Mouse (Mus musculus): ENCODE data around the gene Olfr704. TPM values are rescaled to one million over a fixed set of nuclear protein-coding genes. Genes with fewer than 3 reads are reported as not detected.
A peak's percentile ranks its signal among the peaks of the same experiment; 100 is the strongest.
"Not testable (repeated sequence)": the region's sequence is repeated elsewhere in the genome, so short reads cannot be mapped to it uniquely, and the experiment has no call there.

The Olfr704 gene
- not detected for polyA plus RNA-seq (2017; shearing (Covaris generic))

GRCm38 (mm10) chr7:106862885-106863284, at the start of gene Olfr704:
TSS of gene Olfr704 (plus strand) at chr7:106863185.
- no peak for ATAC-seq

GRCm38 (mm10) chr7:106813829-106814228, 49.2 kb upstream of the Olfr704 start, which contains the start of gene Olfr701:
TSS of gene Olfr701 (plus strand) at chr7:106814129.
- no peak for ATAC-seq

GRCm38 (mm10) chr7:106815775-106816174, 47.2 kb upstream of the Olfr704 start:
- peak; percentile 80 for ATAC-seq

GRCm38 (mm10) chr7:106818414-106818813, 44.6 kb upstream of the Olfr704 start:
- no peak for ATAC-seq

- no peak for ATAC-seq
Measured at GRCm38 (mm10) chr7:106833793-106834192, 29.2 kb upstream of the Olfr704 start, which contains the start of gene Olfr702. TSS of gene Olfr702 (minus strand) at chr7:106833893.

GRCm38 (mm10) chr7:106843060-106843459, 19.9 kb upstream of the Olfr704 start, which contains the start of gene Olfr703:
TSS of gene Olfr703 (plus strand) at chr7:106843360.
- ATAC-seq = no peak

GRCm38 (mm10) chr7:106876791-106877190, 13.8 kb downstream of the Olfr704 start, which contains the start of gene Olfr705:
TSS of gene Olfr705 (minus strand) at chr7:106876891.
- no peak for ATAC-seq

- no peak for ATAC-seq
Measured at GRCm38 (mm10) chr7:106888062-106888461, 25.1 kb downstream of the Olfr704 start, which contains the start of gene Olfr706. TSS of gene Olfr706 (minus strand) at chr7:106888162.

GRCm38 (mm10) chr7:106901141-106901540, 38.2 kb downstream of the Olfr704 start, which contains the start of gene Olfr707:
TSS of gene Olfr707 (minus strand) at chr7:106901241.
- ATAC-seq = not testable (repeated sequence)

- ATAC-seq = no peak
Measured at GRCm38 (mm10) chr7:106907676-106908075, 44.7 kb downstream of the Olfr704 start, which contains the start of gene Olfr1532-ps1. TSS of gene Olfr1532-ps1 (plus strand) at chr7:106908001.

Other genes with a start within 250 kb of the Olfr704 start
- gene Olfr693, start 182.6 kb upstream of the Olfr704 start, polyA plus RNA-seq (2017; shearing (Covaris generic)) = not detected
- not detected for gene Olfr694, start 171.4 kb upstream of the Olfr704 start, polyA plus RNA-seq (2017; shearing (Covaris generic))
- not detected for gene Olfr695, start 146.8 kb upstream of the Olfr704 start, polyA plus RNA-seq (2017; shearing (Covaris generic))
- gene Olfr697, start 120.7 kb upstream of the Olfr704 start, polyA plus RNA-seq (2017; shearing (Covaris generic)) = not detected
- under 1 TPM in 1 of 2 experiments, not detected in 1; 0.85 TPM for gene Olfr698, start 107.8 kb upstream of the Olfr704 start, polyA plus RNA-seq (2017; shearing (Covaris generic))
- not detected for gene Olfr699, start 70.0 kb upstream of the Olfr704 start, polyA plus RNA-seq (2017; shearing (Covaris generic))
- gene Olfr700, start 54.4 kb upstream of the Olfr704 start, polyA plus RNA-seq (2017; shearing (Covaris generic)) = not detected
- not detected for gene Olfr701, start 49.1 kb upstream of the Olfr704 start, polyA plus RNA-seq (2017; shearing (Covaris generic))
- gene Olfr702, start 29.3 kb upstream of the Olfr704 start, polyA plus RNA-seq (2017; shearing (Covaris generic)) = not detected
- gene Olfr703, start 19.8 kb upstream of the Olfr704 start, polyA plus RNA-seq (2017; shearing (Covaris generic)) = not detected
- gene Olfr705, start 13.7 kb downstream of the Olfr704 start, polyA plus RNA-seq (2017; shearing (Covaris generic)) = not detected
- not detected for gene Olfr706, start 25.0 kb downstream of the Olfr704 start, polyA plus RNA-seq (2017; shearing (Covaris generic))
- gene Olfr707, start 38.1 kb downstream of the Olfr704 start, polyA plus RNA-seq (2017; shearing (Covaris generic)) = not detected
- not detected for gene Olfr1532-ps1, start 44.8 kb downstream of the Olfr704 start, polyA plus RNA-seq (2017; shearing (Covaris generic))
- gene Olfr709-ps1, start 69.0 kb downstream of the Olfr704 start, polyA plus RNA-seq (2017; shearing (Covaris generic)) = not detected
- gene Olfr710, start 85.1 kb downstream of the Olfr704 start, polyA plus RNA-seq (2017; shearing (Covaris generic)) = not detected
- under 1 TPM in 1 of 2 experiments, not detected in 1; 0.08 TPM for gene Olfr6, start 100.8 kb downstream of the Olfr704 start, polyA plus RNA-seq (2017; shearing (Covaris generic))
- gene Olfr711, start 112.3 kb downstream of the Olfr704 start, polyA plus RNA-seq (2017; shearing (Covaris generic)) = not detected
- not detected for gene Olfr2, start 142.9 kb downstream of the Olfr704 start, polyA plus RNA-seq (2017; shearing (Covaris generic))
- not detected for gene Olfr713, start 168.0 kb downstream of the Olfr704 start, polyA plus RNA-seq (2017; shearing (Covaris generic))
- not detected for gene Olfr714, start 207.8 kb downstream of the Olfr704 start, polyA plus RNA-seq (2017; shearing (Covaris generic))
- gene Olfr17, start 230.0 kb downstream of the Olfr704 start, polyA plus RNA-seq (2017; shearing (Covaris generic)) = not detected
- gene Olfr715b, start 247.2 kb downstream of the Olfr704 start, polyA plus RNA-seq (2017; shearing (Covaris generic)) = not detected

Data from activated CD4-positive, CD25-positive, alpha-beta regulatory T cell, adult 4 months (primary cell).